Comparison of ENCODE assay signal across 13 mouse cellular contexts in the genomic region with DNA sequence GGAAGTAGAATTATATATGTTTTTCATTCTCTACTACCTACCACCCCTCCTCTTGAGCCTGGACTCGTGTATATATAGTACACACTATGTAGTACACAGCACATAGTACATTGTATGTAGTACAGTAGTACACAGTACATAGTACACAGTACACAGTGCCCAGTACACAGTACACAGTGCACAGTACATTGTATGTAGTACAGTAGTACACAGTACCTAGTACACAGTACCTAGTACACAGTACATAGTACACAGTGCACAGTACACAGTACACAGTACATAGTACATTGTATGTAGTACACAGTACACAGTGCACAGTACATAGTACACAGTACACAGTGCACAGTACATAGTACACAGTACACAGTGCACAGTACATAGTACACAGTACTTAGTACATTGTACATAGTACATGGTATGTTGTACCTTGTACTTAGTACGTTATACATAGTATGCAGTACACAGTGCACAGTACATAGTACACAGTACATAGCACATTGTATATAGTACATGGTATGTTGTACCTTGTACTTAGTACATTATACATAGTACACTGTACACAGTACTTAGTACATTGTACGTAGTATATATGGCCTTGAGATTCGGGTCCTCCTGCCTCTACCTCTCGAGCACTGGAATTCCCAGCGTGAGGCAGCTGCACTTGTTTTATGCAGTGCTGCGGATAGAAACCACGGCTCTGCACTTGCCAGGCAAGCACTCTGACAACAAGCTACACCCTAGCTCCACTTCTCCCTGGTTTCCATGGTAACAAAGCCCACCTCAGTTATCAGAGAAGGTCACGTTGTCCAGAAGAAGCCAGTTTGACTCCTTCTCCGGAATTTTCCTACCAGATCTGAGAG. TPM values are rescaled to one million over a fixed set of nuclear protein-coding genes. Genes with fewer than 3 reads are reported as not detected.
DNase-seq lines count a peak whose midpoint lies in the region; ATAC-seq and TF ChIP-seq lines count a peak whose summit lies in the region.
"Had no signal": no experiment of that assay in that cellular context is flagged by ENCODE, and none has a peak within 500 bp of the region (broad histone marks: within the 10 kb centered on the region; RNA-seq: fewer than 3 reads in every experiment).

No protein-coding gene starts in this region.

- peaks cover 4% of the 10 kb centered on the region for H3K4me1 ChIP-seq in forebrain, embryonic 14.5 days (ENCODE audit: control insufficient read depth, insufficient read depth, low read length)
- peaks cover 13% of the 10 kb centered on the region for H3K4me1 ChIP-seq in forebrain, embryonic 10.5 days
- peaks cover 2% of the 10 kb centered on the region; the same call in 1 of the 2 replicates for H3K4me1 ChIP-seq in hindbrain, postnatal 0 days (ENCODE audit: insufficient read depth, low read length)

- H3K9ac ChIP-seq in forebrain, embryonic 14.5 days (ENCODE audit: low read length) = no peak overlapping the region
- no peak overlapping the region for H3K9ac ChIP-seq in hindbrain, postnatal 0 days (replicated peaks; ENCODE audit: low read length)
- H3K9ac ChIP-seq: heart, embryonic 12.5 days had no signal

- H3K4me2 ChIP-seq in forebrain, embryonic 14.5 days (ENCODE audit: low read length) = no peak overlapping the region
- no peak overlapping the region for H3K4me2 ChIP-seq in hindbrain, postnatal 0 days (ENCODE audit: low read depth, low read length)
- H3K4me2 ChIP-seq: heart, embryonic 12.5 days; liver, embryonic 11.5 days had no signal

- 72% methylated on average over 10 of the region's 10 CpGs for WGBS in forebrain, embryonic 14.5 days
- WGBS in forebrain, embryonic 10.5 days = 81% methylated on average over 10 of the region's 10 CpGs
- WGBS in hindbrain, postnatal 0 days = 62% methylated on average over 10 of the region's 10 CpGs

- DNase-seq in forebrain, embryonic 14.5 days (ENCODE audit: low spot score) = peak; percentile 64
- no peak for DNase-seq in forebrain, embryonic 10.5 days (ENCODE audit: extremely low spot score, low spot score)
- peak; percentile 21 for DNase-seq in testis, postnatal 10 days (ENCODE audit: low spot score)
- DNase-seq in testis, postnatal 14 days (ENCODE audit: low spot score) = no peak
- peak; percentile 66 for DNase-seq in hindbrain, postnatal 0 days (ENCODE audit: low spot score)
- peak; percentile 39 for DNase-seq in yolk sac, embryonic 10.5 days (ENCODE audit: low spot score)
- no peak for DNase-seq in adipocyte (ENCODE audit: low spot score)
- no peak for DNase-seq in gastrocnemius, adult 18-20 months (ENCODE audit: low spot score)
- DNase-seq: kidney, postnatal 25 days; thymus, postnatal 4 days had no signal

- ATAC-seq in forebrain, embryonic 14.5 days = 0 out of 2 replicates have a peak, but pooled peaks have one; percentile 40
- ATAC-seq in hindbrain, postnatal 0 days = peak; percentile 63

- no peaks in the 10 kb centered on the region for H3K36me3 ChIP-seq in forebrain, embryonic 14.5 days (ENCODE audit: control insufficient read depth, insufficient read depth, low read length)
- H3K36me3 ChIP-seq in forebrain, embryonic 10.5 days (replicated peaks) = no peaks in the 10 kb centered on the region
- no peaks in the 10 kb centered on the region for H3K36me3 ChIP-seq in hindbrain, postnatal 0 days (ENCODE audit: insufficient read depth, low read length)
- H3K36me3 ChIP-seq: heart, embryonic 12.5 days had no signal

- H3K27me3 ChIP-seq in forebrain, embryonic 14.5 days (replicated peaks; ENCODE audit: control insufficient read depth, insufficient read depth, low read length) = 0 out of 2 replicates have a peak, but pooled peaks cover 2% of the 10 kb centered on the region
- peaks cover 16% of the 10 kb centered on the region; the same call in 1 of the 2 replicates for H3K27me3 ChIP-seq in forebrain, embryonic 10.5 days (ENCODE audit: poor library complexity, severe bottlenecking)
- no peaks in the 10 kb centered on the region for H3K27me3 ChIP-seq in hindbrain, postnatal 0 days (ENCODE audit: insufficient read depth, low read length)
- H3K27me3 ChIP-seq: heart, embryonic 12.5 days had no signal

- H3K9me3 ChIP-seq in forebrain, embryonic 14.5 days (replicated peaks; ENCODE audit: control insufficient read depth, low read length) = no peaks in the 10 kb centered on the region
- H3K9me3 ChIP-seq in forebrain, embryonic 10.5 days = no peaks in the 10 kb centered on the region
- no peaks in the 10 kb centered on the region for H3K9me3 ChIP-seq in hindbrain, postnatal 0 days (ENCODE audit: low read length)
- H3K9me3 ChIP-seq: heart, embryonic 12.5 days had no signal

- TF ChIP-seq CTCF in hindbrain, postnatal 0 days (IDR thresholded peaks at IDR 0.05; ENCODE audit: low read depth) = no peak

- H3K27ac ChIP-seq in forebrain, embryonic 14.5 days (ENCODE audit: low read depth, low read length) = no peak overlapping the region
- H3K27ac ChIP-seq in forebrain, embryonic 10.5 days = no peak overlapping the region
- peak overlapping the region; percentile 42; the same call in 1 of the 2 replicates for H3K27ac ChIP-seq in hindbrain, postnatal 0 days
- H3K27ac ChIP-seq: macrophage had no signal

- H3K4me3 ChIP-seq in forebrain, embryonic 14.5 days (ENCODE audit: low read depth, low read length) = no peak overlapping the region
- H3K4me3 ChIP-seq in forebrain, embryonic 10.5 days = no peak overlapping the region
- no peak overlapping the region for H3K4me3 ChIP-seq in hindbrain, postnatal 0 days (ENCODE audit: low read length)
- H3K4me3 ChIP-seq: heart, embryonic 12.5 days had no signal

RNA-seq across cellular contexts. Expression of gene Amigo2, which starts 34.9 kb away (rescaled TPM):
- 5.9 and 6.5 TPM in 2 replicates for polyA plus RNA-seq in forebrain, embryonic 14.5 days (2014; fragmentation: Nextera tagmentation; extraction: Ambion mirVana)
- polyA plus RNA-seq in forebrain, embryonic 10.5 days (2016; fragmentation: Nextera tagmentation; extraction: Ambion mirVana) = 2.5 TPM in 2 replicates
- total RNA-seq in hindbrain, postnatal 0 days (2014; rRNA removed) = 13.2 and 15.5 TPM in 2 replicates
- polyA plus RNA-seq in hindbrain, postnatal 0 days (2015; fragmentation: Nextera tagmentation; extraction: Ambion mirVana) = 10.4 and 10.5 TPM in 2 replicates
- total RNA-seq in gastrocnemius, adult 18-20 months (2021) = 1 to 10 TPM; 1.3 to 2.1 TPM
- polyA plus RNA-seq: macrophage had no signal

RNA-seq across cellular contexts. Expression of gene Pced1b, which starts 35.0 kb away (rescaled TPM):
- 2.8 and 4.6 TPM in 2 replicates for polyA plus RNA-seq in forebrain, embryonic 14.5 days (2014; fragmentation: Nextera tagmentation; extraction: Ambion mirVana)
- 2.8 and 3.2 TPM in 2 replicates for polyA plus RNA-seq in forebrain, embryonic 10.5 days (2016; fragmentation: Nextera tagmentation; extraction: Ambion mirVana)
- total RNA-seq in hindbrain, postnatal 0 days (2014; rRNA removed) = 2.7 and 6.7 TPM in 2 replicates
- polyA plus RNA-seq in hindbrain, postnatal 0 days (2015; fragmentation: Nextera tagmentation; extraction: Ambion mirVana) = 4.7 and 5.0 TPM in 2 replicates
- total RNA-seq in gastrocnemius, adult 18-20 months (2021) = 1 to 10 TPM in 1 of 2 experiments, under 1 TPM in 1; 0.88 to 1.2 TPM

Comparison
In these comparisons a context has a peak if more than half of its experiments do, and no peak if none do; other contexts are left out.
1. DNase-seq: peak in forebrain, embryonic 14.5 days (single experiment), testis, postnatal 10 days (single experiment), hindbrain, postnatal 0 days (single experiment) and yolk sac, embryonic 10.5 days (single experiment); none in forebrain, embryonic 10.5 days (single experiment), testis, postnatal 14 days (single experiment), adipocyte (single experiment) and gastrocnemius, adult 18-20 months (single experiment).